Mouse (Mus musculus): ENCODE results near the gene Th.

Th gene

DNA sequence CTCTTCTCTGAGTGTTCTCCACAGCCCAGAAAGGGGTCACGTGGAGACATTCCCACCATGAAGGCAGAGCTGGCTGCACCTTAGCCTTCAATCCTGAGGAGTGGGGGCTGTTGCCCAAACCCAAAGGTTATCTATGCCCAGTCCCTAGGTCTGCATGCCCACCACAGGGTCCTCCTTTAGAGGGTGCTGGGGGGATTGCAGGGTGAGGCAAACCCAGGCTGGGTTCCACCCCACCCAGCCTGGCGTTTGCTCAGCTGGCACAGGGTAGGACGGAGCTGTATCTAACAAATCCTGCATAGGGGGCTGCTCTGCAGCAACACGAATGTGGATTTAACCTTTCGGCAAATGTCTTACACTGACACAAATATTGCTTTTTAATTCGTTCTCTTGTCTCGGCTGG, 29.2 kb downstream of the Th start:
- DNase-seq (ENCODE audit: low read depth, low spot score) = no peak

DNA sequence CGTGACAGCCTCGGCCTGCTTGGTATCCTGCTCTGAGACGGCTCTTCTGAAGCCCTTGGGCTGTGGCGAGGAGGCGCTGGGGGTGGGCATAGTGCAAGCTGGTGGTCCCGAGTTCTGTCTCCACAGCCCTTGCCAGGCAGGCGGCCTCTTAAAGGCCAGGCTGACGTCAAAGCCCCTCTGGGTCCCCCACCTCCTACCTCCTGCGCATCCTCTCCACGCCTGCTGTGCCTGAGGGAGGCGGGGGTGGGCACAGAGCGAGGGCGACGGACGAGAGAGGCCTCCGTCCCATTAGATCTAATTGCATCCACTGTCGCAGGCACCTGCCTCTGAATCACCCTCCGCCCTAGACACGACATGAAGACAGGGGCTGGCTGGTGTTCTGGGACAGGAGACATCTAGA, 31.1 kb downstream of the Th start:
- no peak for DNase-seq (ENCODE audit: low read depth, low spot score)

GRCm38 (mm10) chr7:142897471-142897870, 33.5 kb downstream of the Th start:
- DNase-seq (ENCODE audit: low read depth, low spot score) = no peak

GRCm38 (mm10) chr7:142895901-142896665, 34.8 kb downstream of the Th start:
- no peak for DNase-seq (ENCODE audit: low read depth, low spot score)

DNA sequence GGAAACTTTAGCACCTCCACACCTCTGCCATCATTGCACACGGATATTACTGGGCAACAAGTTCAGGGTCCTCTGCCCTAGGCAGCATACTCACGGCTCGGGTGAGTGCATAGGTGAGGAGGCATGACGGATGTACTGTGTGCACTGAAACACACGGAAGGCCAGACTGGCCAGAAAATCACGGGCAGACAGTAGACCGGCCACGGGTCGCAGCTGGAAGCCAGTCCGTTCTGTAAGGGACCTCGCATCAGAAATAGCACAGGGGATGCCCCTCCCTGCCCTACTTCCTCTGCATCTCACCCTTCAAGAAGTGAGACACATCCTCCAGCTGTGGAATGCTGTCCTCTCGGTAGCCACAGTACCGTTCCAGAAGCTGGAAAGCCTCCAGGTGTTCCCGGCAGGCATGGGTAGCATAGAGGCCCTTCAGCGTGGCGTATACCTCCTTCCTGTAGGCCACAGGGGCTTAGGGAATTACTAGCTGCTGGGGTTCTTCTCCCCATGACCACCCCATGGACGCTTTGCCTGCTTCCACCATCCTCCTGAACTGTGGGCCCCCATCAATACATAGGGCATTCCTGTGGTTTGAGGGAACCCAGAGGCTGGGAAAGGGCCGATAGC, 35.6 kb downstream of the Th start:
- DNase-seq (ENCODE audit: low read depth, low spot score) = no peak

- peak; percentile 70 for DNase-seq (ENCODE audit: low read depth, low spot score)
Measured at GRCm38 (mm10) chr7:142894669-142895068, 36.3 kb downstream of the Th start.

GRCm38 (mm10) chr7:142893721-142894639, 36.9 kb downstream of the Th start:
- no peak for DNase-seq (ENCODE audit: low read depth, low spot score)

DNA sequence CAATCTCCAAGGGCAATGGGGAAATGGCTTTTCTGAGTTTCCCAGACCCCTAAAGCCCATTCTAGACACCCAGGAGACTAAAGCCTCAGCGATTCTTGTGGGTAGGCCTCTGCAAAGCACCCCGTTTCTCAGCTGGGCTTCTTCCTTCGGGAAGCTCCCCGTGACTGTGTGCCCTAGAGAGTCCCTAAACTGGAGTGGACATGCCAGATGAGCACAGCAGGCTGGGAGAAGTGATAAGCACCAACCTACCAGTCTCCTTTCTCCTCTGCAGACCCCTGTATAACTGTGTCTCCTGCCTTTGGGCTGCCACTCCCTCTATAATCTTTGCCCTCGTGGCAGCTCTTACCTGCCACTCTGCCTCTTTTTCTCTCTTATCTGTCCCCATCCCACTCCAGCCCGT, 37.6 kb downstream of the Th start:
- no peak for DNase-seq (ENCODE audit: low read depth, low spot score)

GRCm38 (mm10) chr7:142869419-142870163, 61.3 kb downstream of the Th start:
- DNase-seq (ENCODE audit: low read depth, low spot score) = no peak

DNA sequence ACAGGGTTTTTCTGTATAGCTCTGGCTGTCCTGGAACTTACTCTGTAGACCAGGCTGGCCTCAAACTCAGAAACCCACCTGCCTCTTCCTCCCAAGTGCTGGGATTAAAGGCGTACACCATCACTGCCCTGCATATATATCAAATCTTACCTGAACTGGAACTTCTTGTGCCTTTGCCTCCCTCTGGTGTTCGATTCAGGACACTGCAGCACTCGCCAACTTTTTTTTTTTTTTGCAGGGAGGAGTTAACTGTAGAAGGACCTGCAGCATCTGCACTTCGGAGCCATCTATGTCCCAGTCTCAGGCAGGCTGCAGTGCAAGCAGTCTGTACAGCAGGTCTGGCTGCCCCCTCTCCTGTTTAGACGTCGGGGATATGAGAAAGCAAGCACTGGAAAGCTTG, 80.2 kb downstream of the Th start:
- DNase-seq (ENCODE audit: low read depth, low spot score) = peak; percentile 22
